Mouse (Mus musculus) intestine, embryonic 15.5 days (tissue): Measurements from ENCODE around the gene Lnx2. TPM values are rescaled to one million over a fixed set of nuclear protein-coding genes. Genes with fewer than 3 reads are reported as not detected.

Experiments
- ATAC-seq: fragments of 200-750 bp; cut with Nextera tagmentation; 2 replicates; pipeline ENCODE4 v1.8.0; 2017; ENCODE audit warnings: moderate TSS enrichment, moderate library complexity
- H3K27ac ChIP-seq: fragments of 300-500 bp; sonication (generic); 2 replicates; pipeline ENCODE4 v1.5.1; 2015; ENCODE audit warnings: mild to moderate bottlenecking, inconsistent platforms
- H3K27me3 ChIP-seq: fragments of 300-500 bp; sonication (generic); replicated peaks from 2 replicates; pipeline ENCODE4 v1.6.1; 2015; ENCODE audit warnings: inconsistent platforms
- H3K36me3 ChIP-seq: fragments of 300-500 bp; sonication (generic); 2 replicates; pipeline ENCODE4 v1.6.1; 2015; ENCODE audit warnings: inconsistent platforms
- H3K4me1 ChIP-seq: fragments of 300-500 bp; sonication (generic); replicated peaks from 2 replicates; pipeline ENCODE4 v1.6.1; 2015; ENCODE audit warnings: inconsistent platforms
- H3K4me2 ChIP-seq: fragments of 300-500 bp; sonication (generic); replicated peaks from 2 replicates; pipeline ENCODE4 v1.6.1; 2015; ENCODE audit warnings: mild to moderate bottlenecking, inconsistent platforms
- H3K4me3 ChIP-seq: fragments of 300-500 bp; sonication (generic); replicated peaks from 2 replicates; pipeline ENCODE4 v1.5.1; 2015; ENCODE audit warnings: inconsistent platforms
- H3K9ac ChIP-seq: fragments of 300-500 bp; sonication (generic); 2 replicates; pipeline ENCODE4 v1.6.1; 2015; ENCODE audit warnings: inconsistent platforms
- H3K9me3 ChIP-seq: fragments of 300-500 bp; sonication (generic); 2 replicates; pipeline ENCODE4 v1.6.1; 2016; ENCODE audit warnings: inconsistent platforms
- WGBS: fragments of 180-500 bp; shearing (Covaris S2); methylation state at CpG from one replicate; pipeline ENCODE4 v1.1.7; 2015; 5-methylcytosine and 5-hydroxymethylcytosine counted together
- polyA plus RNA-seq: library from polyadenylated mRNA; unstranded; fragments of >200 nt; fragmentation: Nextera tagmentation; extraction: Ambion mirVana; gene quantifications from 2 replicates; pipeline ENCODE4 v1.2.1, GENCODE M21; 2015

Lnx2 gene
- polyA plus RNA-seq, 1 experiment from 2014 or later = 15.0 TPM

- Histone ChIP-seq H3K9me3 (no peaks in the 10 kb centered on the region), H3K27ac (no peak overlapping the region), H3K9ac (no peak overlapping the region), H3K27me3 (no peaks in the 10 kb centered on the region), H3K4me1 (no peaks in the 10 kb centered on the region), H3K36me3 (no peaks in the 10 kb centered on the region), H3K4me2 (no peak overlapping the region), H3K4me3 (no peak overlapping the region)
- 60% methylated on average over 8 of the region's 8 CpGs for WGBS
- no peak for ATAC-seq
These were observed 82.9 kb downstream of the Lnx2 start for GRCm38 (mm10) chr5:146993509-146993908.

GRCm38 (mm10) chr5:146989051-146989450 is 87.3 kb downstream of the Lnx2 start:
- Histone ChIP-seq H3K9me3 (no peaks in the 10 kb centered on the region), H3K27me3 (0 out of 2 replicates have a peak, but pooled peaks cover 2% of the 10 kb centered on the region), H3K36me3 (no peaks in the 10 kb centered on the region), H3K4me2 (no peak overlapping the region), H3K9ac (no peak overlapping the region), H3K4me1 (no peaks in the 10 kb centered on the region), H3K4me3 (no peak overlapping the region), H3K27ac (no peak overlapping the region)
- no peak for ATAC-seq
- WGBS = 65% methylated on average over 5 of the region's 5 CpGs

- Histone ChIP-seq H3K9ac (no peak overlapping the region), H3K4me1 (no peaks in the 10 kb centered on the region), H3K9me3 (no peaks in the 10 kb centered on the region), H3K4me3 (no peak overlapping the region), H3K27me3 (0 out of 2 replicates have a peak, but pooled peaks cover 2% of the 10 kb centered on the region), H3K27ac (no peak overlapping the region), H3K36me3 (no peaks in the 10 kb centered on the region), H3K4me2 (no peak overlapping the region)
- whole genome bisulfite sequencing = 73% methylated on average over 10 of the region's 10 CpGs
- ATAC-seq = no peak
These were observed 88.8 kb downstream of the Lnx2 start for GRCm38 (mm10) chr5:146987588-146987987.

GRCm38 (mm10) chr5:146985725-146986433 is 90.5 kb downstream of the Lnx2 start:
- Histone ChIP-seq H3K4me3 (no peak overlapping the region), H3K27me3 (0 out of 2 replicates have a peak, but pooled peaks cover 2% of the 10 kb centered on the region), H3K9ac (no peak overlapping the region), H3K9me3 (no peaks in the 10 kb centered on the region), H3K36me3 (no peaks in the 10 kb centered on the region), H3K4me1 (no peaks in the 10 kb centered on the region), H3K4me2 (no peak overlapping the region), H3K27ac (no peak overlapping the region)
- ATAC-seq = no peak
- WGBS = 71% methylated on average over 21 of the region's 21 CpGs

GRCm38 (mm10) chr5:146983216-146983615 is 93.2 kb downstream of the Lnx2 start:
- H3K4me2 ChIP-seq = no peak overlapping the region
- H3K9me3 ChIP-seq = no peaks in the 10 kb centered on the region
- no peak overlapping the region for H3K4me3 ChIP-seq
- no peak overlapping the region for H3K27ac ChIP-seq
- H3K36me3 ChIP-seq = no peaks in the 10 kb centered on the region
- no peak overlapping the region for H3K9ac ChIP-seq
- H3K4me1 ChIP-seq = no peaks in the 10 kb centered on the region
- peak; percentile 49; the same call in 1 of the 2 replicates for ATAC-seq
- 6% methylated on average over 8 of the region's 8 CpGs for WGBS
- 0 out of 2 replicates have a peak, but pooled peaks cover 2% of the 10 kb centered on the region for H3K27me3 ChIP-seq

GRCm38 (mm10) chr5:146981376-146981775 is 95.0 kb downstream of the Lnx2 start:
- no peak overlapping the region for H3K4me2 ChIP-seq
- 83% methylated on average over 6 of the region's 6 CpGs for WGBS
- no peak for ATAC-seq

GRCm38 (mm10) chr5:146974781-146975123 is 101.6 kb downstream of the Lnx2 start:
- ATAC-seq = no peak
- H3K4me2 ChIP-seq = peak overlapping the region; percentile 30
- no peak overlapping the region for H3K4me3 ChIP-seq
- H3K27ac ChIP-seq = 0 out of 2 replicates have a peak overlapping the region, but pooled peaks have one; percentile 9
- no peaks in the 10 kb centered on the region for H3K9me3 ChIP-seq
- H3K4me1 ChIP-seq = peaks cover 6% of the 10 kb centered on the region; the same call in 1 of the 2 replicates
- no peaks in the 10 kb centered on the region for H3K27me3 ChIP-seq
- 23% methylated on average over 13 of the region's 13 CpGs for WGBS
- no peaks in the 10 kb centered on the region for H3K36me3 ChIP-seq
- H3K9ac ChIP-seq = no peak overlapping the region

More at GRCm38 (mm10) chr5:146981376-146981775, 95.0 kb downstream of the Lnx2 start:
- H3K36me3 ChIP-seq = no peaks in the 10 kb centered on the region
- H3K9me3 ChIP-seq = no peaks in the 10 kb centered on the region
- H3K4me1 ChIP-seq = no peaks in the 10 kb centered on the region
- 0 out of 2 replicates have a peak, but pooled peaks cover 2% of the 10 kb centered on the region for H3K27me3 ChIP-seq
- H3K9ac ChIP-seq = no peak overlapping the region
- no peak overlapping the region for H3K27ac ChIP-seq
- H3K4me3 ChIP-seq = no peak overlapping the region

GRCm38 (mm10) chr5:146973858-146974780 is 102.3 kb downstream of the Lnx2 start:
- H3K27ac ChIP-seq = 0 out of 2 replicates have a peak overlapping the region, but pooled peaks have one; percentile 9
- peaks cover 6% of the 10 kb centered on the region; the same call in 1 of the 2 replicates for H3K4me1 ChIP-seq
- ATAC-seq = no peak
- no peaks in the 10 kb centered on the region for H3K36me3 ChIP-seq
- H3K4me2 ChIP-seq = peak overlapping the region; percentile 30
- WGBS = 71% methylated on average over 25 of the region's 25 CpGs
- no peak overlapping the region for H3K4me3 ChIP-seq
- no peaks in the 10 kb centered on the region for H3K27me3 ChIP-seq
- no peak overlapping the region for H3K9ac ChIP-seq
- H3K9me3 ChIP-seq = no peaks in the 10 kb centered on the region

- Histone ChIP-seq H3K27me3 (no peaks in the 10 kb centered on the region), H3K4me1 (peaks cover 6% of the 10 kb centered on the region; the same call in 1 of the 2 replicates), H3K27ac (no peak overlapping the region), H3K36me3 (no peaks in the 10 kb centered on the region), H3K9me3 (no peaks in the 10 kb centered on the region), H3K4me2 (no peak overlapping the region), H3K9ac (no peak overlapping the region), H3K4me3 (no peak overlapping the region)
- no peak for ATAC-seq
- 90% methylated on average over 9 of the region's 9 CpGs for WGBS
These were observed 103.0 kb downstream of the Lnx2 start for GRCm38 (mm10) chr5:146973353-146973752.

- H3K27me3 ChIP-seq = no peaks in the 10 kb centered on the region
- peaks cover 6% of the 10 kb centered on the region; the same call in 1 of the 2 replicates for H3K4me1 ChIP-seq
- H3K4me2 ChIP-seq = no peak overlapping the region
- 65% methylated on average over 10 of the region's 10 CpGs for WGBS
- H3K9ac ChIP-seq = no peak overlapping the region
- H3K27ac ChIP-seq = no peak overlapping the region
- H3K9me3 ChIP-seq = no peaks in the 10 kb centered on the region
- H3K4me3 ChIP-seq = no peak overlapping the region
- no peaks in the 10 kb centered on the region for H3K36me3 ChIP-seq
- no peak for ATAC-seq
These were observed 104.4 kb downstream of the Lnx2 start for GRCm38 (mm10) chr5:146971776-146972561.

GRCm38 (mm10) chr5:146968695-146969393 is 107.5 kb downstream of the Lnx2 start:
- no peaks in the 10 kb centered on the region for H3K36me3 ChIP-seq
- H3K4me3 ChIP-seq = no peak overlapping the region
- H3K4me1 ChIP-seq = no peaks in the 10 kb centered on the region
- no peak for ATAC-seq
- no peaks in the 10 kb centered on the region for H3K27me3 ChIP-seq
- no peak overlapping the region for H3K9ac ChIP-seq
- no peak overlapping the region for H3K4me2 ChIP-seq
- H3K9me3 ChIP-seq = no peaks in the 10 kb centered on the region
- 76% methylated on average over 13 of the region's 13 CpGs for WGBS
- no peak overlapping the region for H3K27ac ChIP-seq
